Comparison of ENCODE assay signal across 11 mouse cellular contexts in the genomic region with DNA sequence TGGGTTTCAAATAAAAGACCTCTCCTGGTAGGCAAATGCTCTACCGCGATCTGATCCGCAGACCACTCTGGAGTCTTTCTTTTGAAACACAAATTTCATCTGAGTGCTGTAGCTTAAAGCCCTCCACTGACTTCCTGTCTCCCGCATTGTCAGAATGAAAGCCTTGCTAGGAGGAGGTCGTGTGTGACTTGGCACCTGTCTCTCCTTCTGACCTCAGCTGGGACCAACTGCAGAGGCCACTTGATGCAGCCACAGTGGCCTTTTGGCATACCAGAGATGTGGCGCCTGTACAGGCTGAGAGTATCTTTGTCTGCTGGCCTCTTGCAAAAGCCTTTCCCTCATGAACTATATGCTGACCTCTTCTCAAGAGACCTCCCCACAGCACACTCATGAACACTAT. TPM values are rescaled to one million over a fixed set of nuclear protein-coding genes. Genes with fewer than 3 reads are reported as not detected.
DNase-seq lines count a peak whose midpoint lies in the region; ATAC-seq and TF ChIP-seq lines count a peak whose summit lies in the region.
"Had no signal": no experiment of that assay in that cellular context is flagged by ENCODE, and none has a peak within 500 bp of the region (broad histone marks: within the 10 kb centered on the region; RNA-seq: fewer than 3 reads in every experiment).

No protein-coding gene starts in this region.

- no peak for TF ChIP-seq POLR2A in thymus, adult 2 months (IDR thresholded peaks at IDR 0.05; ENCODE audit: control insufficient read depth, extremely low read depth, insufficient read depth, low read length, poor library complexity)
- TF ChIP-seq POLR2A in brain, embryonic 14.5 days (IDR thresholded peaks at IDR 0.05; ENCODE audit: borderline replicate concordance, extremely low read depth, insufficient read depth, insufficient read length, poor library complexity, severe bottlenecking) = no peak

- no peak for TF ChIP-seq CTCF in heart, postnatal 0 days (IDR thresholded peaks at IDR 0.05; ENCODE audit: low read depth)
- TF ChIP-seq CTCF in thymus, adult 2 months (IDR thresholded peaks at IDR 0.05; ENCODE audit: borderline replicate concordance, control insufficient read depth, extremely low read depth, insufficient read depth, low read length, poor library complexity) = no peak
- no peak for TF ChIP-seq CTCF in brain, embryonic 14.5 days (IDR thresholded peaks at IDR 0.05; ENCODE audit: borderline replicate concordance, extremely low read depth, insufficient read depth, insufficient read length)
- TF ChIP-seq CTCF in midbrain, postnatal 0 days (IDR thresholded peaks at IDR 0.05) = no peak

- no peak overlapping the region for H3K27ac ChIP-seq in heart, postnatal 0 days (ENCODE audit: low read depth)
- no peak overlapping the region for H3K27ac ChIP-seq in thymus, adult 2 months (ENCODE audit: control insufficient read depth, insufficient read depth, low read length)
- no peak overlapping the region for H3K27ac ChIP-seq in midbrain, postnatal 0 days (ENCODE audit: low read depth, low read length)
- H3K27ac ChIP-seq: layer of hippocampus, adult 2 months; limb, embryonic 12.5 days; neural tube, embryonic 15.5 days had no signal

- no peaks in the 10 kb centered on the region for H3K27me3 ChIP-seq in heart, postnatal 0 days (ENCODE audit: control insufficient read depth, insufficient read depth, low read length)
- H3K27me3 ChIP-seq in thymus, adult 2 months (ENCODE audit: control insufficient read depth, insufficient read depth, low read length) = no peaks in the 10 kb centered on the region
- no peaks in the 10 kb centered on the region for H3K27me3 ChIP-seq in midbrain, postnatal 0 days (ENCODE audit: insufficient read depth, low read length)
- H3K27me3 ChIP-seq: limb, embryonic 12.5 days; neural tube, embryonic 15.5 days had no signal

- H3K9me3 ChIP-seq in heart, postnatal 0 days (replicated peaks; ENCODE audit: control insufficient read depth, low read length) = no peaks in the 10 kb centered on the region
- H3K9me3 ChIP-seq in midbrain, postnatal 0 days (ENCODE audit: low read length) = no peaks in the 10 kb centered on the region
- H3K9me3 ChIP-seq: limb, embryonic 12.5 days; neural tube, embryonic 15.5 days had no signal

- peak; percentile 6 for DNase-seq in heart, postnatal 0 days (ENCODE audit: low spot score)
- no peak for DNase-seq in heart, adult 9 months (ENCODE audit: low spot score in 2 of 2)
- peak; percentile 8 for DNase-seq in thymus, adult 2 months
- DNase-seq in thymus, postnatal 10 days (ENCODE audit: low spot score in 2 of 2) = no peak
- DNase-seq in brain, embryonic 14.5 days (ENCODE audit: low read depth) = peak; percentile 41
- DNase-seq in midbrain, postnatal 0 days (ENCODE audit: low spot score) = peak; percentile 51
- DNase-seq in ovary, adult 18-20 months (ENCODE audit: low spot score) = no peak
- DNase-seq in layer of hippocampus, adult 18-20 months (ENCODE audit: low spot score in 2 of 2) = no peak

- H3K4me1 ChIP-seq in heart, postnatal 0 days (ENCODE audit: control insufficient read depth, insufficient read depth) = peaks cover 5% of the 10 kb centered on the region; the same call in 1 of the 2 replicates
- peaks cover 3% of the 10 kb centered on the region for H3K4me1 ChIP-seq in thymus, adult 2 months (replicated peaks; ENCODE audit: control insufficient read depth, insufficient read depth, low read length)
- no peaks in the 10 kb centered on the region for H3K4me1 ChIP-seq in midbrain, postnatal 0 days (ENCODE audit: insufficient read depth, low read length)

- no peak for ATAC-seq in heart, postnatal 0 days (ENCODE audit: insufficient read depth, low read depth)
- no peak for ATAC-seq in midbrain, postnatal 0 days (ENCODE audit: low FRiP score)

- no peak for TF ChIP-seq EP300 in heart, postnatal 0 days (IDR thresholded peaks at IDR 0.05; ENCODE audit: low read depth)

- H3K4me3 ChIP-seq in heart, postnatal 0 days (ENCODE audit: low read depth, low read length) = no peak overlapping the region
- H3K4me3 ChIP-seq in thymus, adult 2 months (ENCODE audit: control insufficient read depth, insufficient read depth, low read length) = no peak overlapping the region
- H3K4me3 ChIP-seq in midbrain, postnatal 0 days (ENCODE audit: low read depth, low read length) = no peak overlapping the region
- H3K4me3 ChIP-seq: layer of hippocampus, adult 2 months; limb, embryonic 12.5 days; neural tube, embryonic 15.5 days had no signal

- no peak overlapping the region for H3K9ac ChIP-seq in heart, postnatal 0 days (replicated peaks; ENCODE audit: low read depth, low read length)
- no peak overlapping the region for H3K9ac ChIP-seq in midbrain, postnatal 0 days (replicated peaks; ENCODE audit: low read length, poor library complexity, severe bottlenecking)
- H3K9ac ChIP-seq: limb, embryonic 12.5 days; neural tube, embryonic 15.5 days had no signal

- H3K36me3 ChIP-seq in heart, postnatal 0 days (replicated peaks; ENCODE audit: control insufficient read depth, insufficient read depth, low read length) = no peaks in the 10 kb centered on the region
- H3K36me3 ChIP-seq in thymus, adult 2 months (ENCODE audit: control insufficient read depth, insufficient read depth, low read length) = no peaks in the 10 kb centered on the region
- H3K36me3 ChIP-seq in midbrain, postnatal 0 days (ENCODE audit: insufficient read depth, low read length) = no peaks in the 10 kb centered on the region
- H3K36me3 ChIP-seq: limb, embryonic 12.5 days; neural tube, embryonic 15.5 days had no signal

- no peak overlapping the region for H3K4me2 ChIP-seq in heart, postnatal 0 days (ENCODE audit: low read depth, low read length)
- no peak overlapping the region for H3K4me2 ChIP-seq in midbrain, postnatal 0 days (ENCODE audit: low read depth, low read length, poor library complexity, severe bottlenecking)
- H3K4me2 ChIP-seq: limb, embryonic 12.5 days; neural tube, embryonic 15.5 days had no signal

- 35% methylated on average over 6 of the region's 6 CpGs for WGBS in heart, postnatal 0 days
- 27% methylated on average over 6 of the region's 6 CpGs for WGBS in thymus, adult 2 months
- WGBS in midbrain, postnatal 0 days = 23% methylated on average over 6 of the region's 6 CpGs

RNA-seq across cellular contexts. Expression of gene Gpd2, which starts 19.0 kb away (rescaled TPM):
- 9.0 and 17.3 TPM in 2 replicates for total RNA-seq in heart, postnatal 0 days (2014; rRNA removed; ENCODE audit: low replicate concordance)
- polyA plus RNA-seq in heart, postnatal 0 days (2015; fragmentation: Nextera tagmentation; extraction: Ambion mirVana) = 8.4 and 10.6 TPM in 2 replicates
- polyA plus RNA-seq in thymus, adult 2 months (2012; rRNA removed) = 10.0 and 14.6 TPM in 2 replicates
- 7.2 and 10.7 TPM in 2 replicates for polyA plus RNA-seq in brain, embryonic 14.5 days (2012; rRNA removed)
- total RNA-seq in midbrain, postnatal 0 days (2014; rRNA removed) = 31.1 and 36.4 TPM in 2 replicates
- 31.9 and 33.0 TPM in 2 replicates for polyA plus RNA-seq in midbrain, postnatal 0 days (2015; fragmentation: Nextera tagmentation; extraction: Ambion mirVana)
- 100 to 1,000 TPM; 133 to 135 TPM for total RNA-seq in layer of hippocampus, adult 18-20 months (2021)

Comparison
In these comparisons a context has a peak if more than half of its experiments do, and no peak if none do; other contexts are left out.
1. DNase-seq: peak in heart, postnatal 0 days (single experiment), thymus, adult 2 months (single experiment), brain, embryonic 14.5 days (single experiment) and midbrain, postnatal 0 days (single experiment); none in heart, adult 9 months (0 of 2), thymus, postnatal 10 days (0 of 2), ovary, adult 18-20 months (single experiment) and layer of hippocampus, adult 18-20 months (0 of 2).